Mouse (Mus musculus): ENCODE results near the gene Bend3. TPM values are rescaled to one million over a fixed set of nuclear protein-coding genes. Genes with fewer than 3 reads are reported as not detected.
A peak's percentile ranks its signal among the peaks of the same experiment; 100 is the strongest.

The Bend3 gene
- polyA plus RNA-seq, 1 experiment from 2014 or later = 4.6 TPM

DNA sequence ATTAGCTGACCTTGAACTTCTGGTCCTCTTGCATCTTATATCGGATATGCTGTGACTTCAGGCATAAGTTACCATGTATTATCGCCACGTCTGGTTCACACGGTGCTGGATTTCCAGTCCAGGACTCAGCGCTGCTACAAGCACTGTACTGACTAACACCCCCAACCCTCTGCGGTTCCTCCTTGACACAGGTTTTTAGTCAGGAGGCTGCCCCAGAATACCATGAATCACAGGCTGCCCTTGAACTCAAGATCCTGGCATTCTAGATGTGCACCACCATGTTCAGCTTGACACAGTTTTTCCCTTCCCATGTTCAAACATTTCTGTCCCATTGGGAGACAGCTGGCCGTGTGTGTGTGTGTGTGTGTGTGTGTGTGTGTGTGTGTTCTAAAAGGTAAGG, 10.5 kb downstream of the Bend3 start:
- 74% methylated on average over 7 of the region's 7 CpGs for WGBS
- no peak for ATAC-seq (ENCODE audit: insufficient number of reproducible peaks, insufficient read depth, low FRiP score, low read depth)
- H3K36me3 ChIP-seq (ENCODE audit: control insufficient read depth, insufficient read depth, low read length) = no peaks in the 10 kb centered on the region
- H3K27me3 ChIP-seq (ENCODE audit: control insufficient read depth, insufficient read depth, low read length) = no peaks in the 10 kb centered on the region
- peaks cover 24 to 37% of the 10 kb centered on the region in 2 experiments for H3K4me1 ChIP-seq (ENCODE audit: control insufficient read depth in 2 of 2, insufficient read depth in 2 of 2, low read length in 2 of 2)
- H3K9ac ChIP-seq (ENCODE audit: low read length) = no peak overlapping the region
- H3K9me3 ChIP-seq (ENCODE audit: control insufficient read depth, low read length) = no peaks in the 10 kb centered on the region
- no peak overlapping the region for H3K4me3 ChIP-seq (ENCODE audit: control insufficient read depth in 1 of 2, insufficient read depth in 1 of 2, low read depth in 1 of 2, low read length in 2 of 2)
- peak overlapping the region; percentile 31 for H3K4me2 ChIP-seq (ENCODE audit: low read length)
- H3K27ac ChIP-seq (replicated peaks in 1 of 2; ENCODE audit: control insufficient read depth in 1 of 2, insufficient read depth in 1 of 2, low read depth in 2 of 2, low read length in 2 of 2) = peak overlapping the region in 1 of 2 experiments; percentile 64; a peak in 3 of 4 replicates

DNA sequence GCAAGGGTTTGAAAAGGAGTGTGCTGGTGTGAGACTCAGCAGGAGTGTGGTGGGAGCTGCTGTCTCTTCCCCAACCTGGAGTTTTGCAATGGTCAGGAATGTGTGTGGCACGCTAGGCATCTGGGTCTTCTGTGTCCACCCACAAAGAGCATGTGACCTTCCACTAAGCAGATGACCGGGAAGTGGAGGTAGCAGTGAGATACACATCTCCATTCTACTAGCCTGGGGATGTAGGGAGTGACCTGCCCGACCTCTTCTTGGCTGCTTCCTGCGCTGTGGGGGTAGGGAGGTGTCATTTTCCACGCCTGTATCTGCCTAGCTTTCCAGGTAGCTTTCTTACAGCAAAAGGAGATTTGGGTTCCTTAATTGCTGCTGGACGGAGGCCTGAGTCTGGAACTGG, 10.9 kb downstream of the Bend3 start:
- Histone ChIP-seq H3K36me3 (ENCODE audit: control insufficient read depth, insufficient read depth, low read length) (0 out of 2 replicates have a peak, but pooled peaks cover 4% of the 10 kb centered on the region), H3K27ac (replicated peaks in 1 of 2; ENCODE audit: control insufficient read depth in 1 of 2, insufficient read depth in 1 of 2, low read depth in 2 of 2, low read length in 2 of 2) (peak overlapping the region; percentile 34 to 64; a peak in 3 of 4 replicates), H3K4me2 (ENCODE audit: low read length) (peak overlapping the region; percentile 31), H3K9ac (ENCODE audit: low read length) (peak overlapping the region; percentile 28; the same call in 1 of the 2 replicates), H3K27me3 (ENCODE audit: control insufficient read depth, insufficient read depth, low read length) (no peaks in the 10 kb centered on the region), H3K4me3 (ENCODE audit: control insufficient read depth in 1 of 2, insufficient read depth in 1 of 2, low read depth in 1 of 2, low read length in 2 of 2) (no peak overlapping the region), H3K4me1 (ENCODE audit: control insufficient read depth in 2 of 2, insufficient read depth in 2 of 2, low read length in 2 of 2) (peaks cover 22 to 37% of the 10 kb centered on the region in 2 experiments), H3K9me3 (ENCODE audit: control insufficient read depth, low read length) (no peaks in the 10 kb centered on the region)
- ATAC-seq (ENCODE audit: insufficient number of reproducible peaks, insufficient read depth, low FRiP score, low read depth) = peak; percentile 51; the same call in 1 of the 2 replicates
- WGBS = 26% methylated on average over 6 of the region's 6 CpGs

DNA sequence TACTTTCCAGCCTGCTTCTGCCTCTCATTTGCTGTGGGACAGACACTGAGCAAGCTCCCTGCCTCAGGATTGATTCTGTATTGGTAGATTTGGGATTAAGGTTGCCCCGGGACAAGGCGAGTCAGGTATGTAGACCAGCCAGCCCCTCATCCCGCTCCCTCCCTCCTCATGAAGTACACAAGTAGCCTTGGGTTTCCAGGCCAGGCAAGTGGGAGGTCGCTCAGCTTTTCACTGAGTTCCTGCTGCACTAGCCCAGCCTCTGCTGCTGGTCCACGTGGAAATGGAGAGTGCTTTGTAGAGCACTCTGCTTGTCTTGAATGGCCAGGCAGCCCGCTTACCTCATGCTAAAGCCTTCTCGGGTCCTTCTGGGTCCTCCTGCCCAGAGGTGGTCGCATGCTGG, 11.4 kb downstream of the Bend3 start:
- no peaks in the 10 kb centered on the region for H3K27me3 ChIP-seq (ENCODE audit: control insufficient read depth, insufficient read depth, low read length)
- peaks cover 22 to 36% of the 10 kb centered on the region in 2 experiments for H3K4me1 ChIP-seq (ENCODE audit: control insufficient read depth in 2 of 2, insufficient read depth in 2 of 2, low read length in 2 of 2)
- peak overlapping the region; percentile 28; the same call in 1 of the 2 replicates for H3K9ac ChIP-seq (ENCODE audit: low read length)
- 0 out of 2 replicates have a peak, but pooled peaks cover 9% of the 10 kb centered on the region for H3K36me3 ChIP-seq (ENCODE audit: control insufficient read depth, insufficient read depth, low read length)
- no peak for ATAC-seq (ENCODE audit: insufficient number of reproducible peaks, insufficient read depth, low FRiP score, low read depth)
- peak overlapping the region; percentile 34 to 64; a peak in 3 of 4 replicates for H3K27ac ChIP-seq (replicated peaks in 1 of 2; ENCODE audit: control insufficient read depth in 1 of 2, insufficient read depth in 1 of 2, low read depth in 2 of 2, low read length in 2 of 2)
- WGBS = 59% methylated on average over 8 of the region's 8 CpGs
- no peak overlapping the region for H3K4me3 ChIP-seq (ENCODE audit: control insufficient read depth in 1 of 2, insufficient read depth in 1 of 2, low read depth in 1 of 2, low read length in 2 of 2)
- H3K9me3 ChIP-seq (ENCODE audit: control insufficient read depth, low read length) = no peaks in the 10 kb centered on the region
- H3K4me2 ChIP-seq (ENCODE audit: low read length) = peak overlapping the region; percentile 31

DNA sequence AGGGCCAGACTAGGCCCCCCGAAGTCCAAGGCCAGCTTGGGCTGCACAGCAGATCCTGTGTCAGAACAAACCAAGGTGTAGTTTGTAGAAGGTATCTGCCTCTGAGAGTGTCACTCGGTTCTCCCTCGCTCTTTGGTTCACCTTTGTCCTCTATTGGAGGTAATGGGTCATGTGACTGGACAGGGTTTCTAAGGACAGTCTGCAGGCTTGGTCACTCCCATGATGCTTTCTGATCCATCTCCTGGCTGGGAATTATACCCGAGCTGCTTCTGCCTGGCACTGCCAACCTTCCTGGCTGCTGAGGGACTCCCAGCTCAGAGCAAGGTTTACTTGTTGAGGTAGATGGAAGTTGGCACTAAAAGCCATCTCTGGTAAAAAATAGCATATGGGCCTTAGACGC, 12.2 kb downstream of the Bend3 start:
- no peak overlapping the region for H3K27ac ChIP-seq (replicated peaks in 1 of 2; ENCODE audit: control insufficient read depth in 1 of 2, insufficient read depth in 1 of 2, low read depth in 2 of 2, low read length in 2 of 2)
- H3K4me1 ChIP-seq (ENCODE audit: control insufficient read depth in 2 of 2, insufficient read depth in 2 of 2, low read length in 2 of 2) = peaks cover 22 to 33% of the 10 kb centered on the region in 2 experiments
- H3K4me2 ChIP-seq (ENCODE audit: low read length) = no peak overlapping the region
- no peaks in the 10 kb centered on the region for H3K9me3 ChIP-seq (ENCODE audit: control insufficient read depth, low read length)
- peaks cover 17% of the 10 kb centered on the region for H3K36me3 ChIP-seq (ENCODE audit: control insufficient read depth, insufficient read depth, low read length)
- H3K9ac ChIP-seq (ENCODE audit: low read length) = no peak overlapping the region; the same call in 1 of the 2 replicates
- WGBS = 77% methylated on average over 5 of the region's 5 CpGs
- no peaks in the 10 kb centered on the region for H3K27me3 ChIP-seq (ENCODE audit: control insufficient read depth, insufficient read depth, low read length)
- no peak for ATAC-seq (ENCODE audit: insufficient number of reproducible peaks, insufficient read depth, low FRiP score, low read depth)
- no peak overlapping the region for H3K4me3 ChIP-seq (ENCODE audit: control insufficient read depth in 1 of 2, insufficient read depth in 1 of 2, low read depth in 1 of 2, low read length in 2 of 2)

GRCm38 (mm10) chr10:43502599-43502998, 24.0 kb downstream of the Bend3 start:
- no peak overlapping the region for H3K4me2 ChIP-seq (ENCODE audit: low read length)
- no peaks in the 10 kb centered on the region for H3K4me1 ChIP-seq (ENCODE audit: control insufficient read depth in 2 of 2, insufficient read depth in 2 of 2, low read length in 2 of 2)
- no peaks in the 10 kb centered on the region; the same call in 1 of the 2 replicates for H3K9me3 ChIP-seq (ENCODE audit: control insufficient read depth, low read length)
- H3K9ac ChIP-seq (ENCODE audit: low read length) = no peak overlapping the region
- ATAC-seq (ENCODE audit: insufficient number of reproducible peaks, insufficient read depth, low FRiP score, low read depth) = no peak
- peaks cover 41% of the 10 kb centered on the region for H3K36me3 ChIP-seq (ENCODE audit: control insufficient read depth, insufficient read depth, low read length)
- H3K4me3 ChIP-seq (ENCODE audit: control insufficient read depth in 1 of 2, insufficient read depth in 1 of 2, low read depth in 1 of 2, low read length in 2 of 2) = no peak overlapping the region
- H3K27ac ChIP-seq (replicated peaks in 1 of 2; ENCODE audit: control insufficient read depth in 1 of 2, insufficient read depth in 1 of 2, low read depth in 2 of 2, low read length in 2 of 2) = no peak overlapping the region
- 96% methylated on average over 4 of the region's 4 CpGs for WGBS
- no peaks in the 10 kb centered on the region for H3K27me3 ChIP-seq (ENCODE audit: control insufficient read depth, insufficient read depth, low read length)

DNA sequence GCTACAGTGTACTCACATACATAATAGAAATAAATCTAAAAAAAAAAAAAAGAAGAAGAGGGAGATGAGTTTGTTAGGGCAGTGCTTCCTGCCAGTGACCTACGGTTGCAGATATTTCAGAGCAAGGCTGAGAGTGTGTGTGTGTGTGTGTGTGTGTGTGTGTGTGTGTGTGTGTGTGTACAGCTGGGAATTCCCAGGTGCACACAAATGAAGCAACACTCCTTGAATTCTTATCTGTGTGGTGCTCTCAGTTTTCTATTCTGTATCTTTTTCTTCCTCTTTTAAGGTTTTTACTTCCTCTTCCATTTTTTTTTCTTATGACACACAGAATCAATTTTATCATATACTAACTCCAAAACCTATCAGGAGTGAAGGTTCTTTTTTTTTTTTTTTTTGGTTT, 25.7 kb downstream of the Bend3 start:
- no peak overlapping the region for H3K27ac ChIP-seq (replicated peaks in 1 of 2; ENCODE audit: control insufficient read depth in 1 of 2, insufficient read depth in 1 of 2, low read depth in 2 of 2, low read length in 2 of 2)
- no peaks in the 10 kb centered on the region for H3K27me3 ChIP-seq (ENCODE audit: control insufficient read depth, insufficient read depth, low read length)
- H3K9me3 ChIP-seq (ENCODE audit: control insufficient read depth, low read length) = no peaks in the 10 kb centered on the region; the same call in 1 of the 2 replicates
- H3K4me2 ChIP-seq (ENCODE audit: low read length) = no peak overlapping the region
- no peak overlapping the region for H3K4me3 ChIP-seq (ENCODE audit: control insufficient read depth in 1 of 2, insufficient read depth in 1 of 2, low read depth in 1 of 2, low read length in 2 of 2)
- peaks cover 27% of the 10 kb centered on the region for H3K36me3 ChIP-seq (ENCODE audit: control insufficient read depth, insufficient read depth, low read length)
- no peak overlapping the region for H3K9ac ChIP-seq (ENCODE audit: low read length)
- 61% methylated on average over 1 of the region's 1 CpGs for WGBS
- ATAC-seq (ENCODE audit: insufficient number of reproducible peaks, insufficient read depth, low FRiP score, low read depth) = no peak
- H3K4me1 ChIP-seq (ENCODE audit: control insufficient read depth in 2 of 2, insufficient read depth in 2 of 2, low read length in 2 of 2) = no peaks in the 10 kb centered on the region

GRCm38 (mm10) chr10:43507051-43507450, 28.4 kb downstream of the Bend3 start:
- 77% methylated on average over 4 of the region's 4 CpGs for WGBS
- no peak for ATAC-seq (ENCODE audit: insufficient number of reproducible peaks, insufficient read depth, low FRiP score, low read depth)
- H3K27ac ChIP-seq (replicated peaks in 1 of 2; ENCODE audit: control insufficient read depth in 1 of 2, insufficient read depth in 1 of 2, low read depth in 2 of 2, low read length in 2 of 2) = no peak overlapping the region
- H3K9me3 ChIP-seq (ENCODE audit: control insufficient read depth, low read length) = no peaks in the 10 kb centered on the region; the same call in 1 of the 2 replicates
- H3K4me3 ChIP-seq (ENCODE audit: control insufficient read depth in 1 of 2, insufficient read depth in 1 of 2, low read depth in 1 of 2, low read length in 2 of 2) = no peak overlapping the region
- no peaks in the 10 kb centered on the region for H3K4me1 ChIP-seq (ENCODE audit: control insufficient read depth in 2 of 2, insufficient read depth in 2 of 2, low read length in 2 of 2)
- H3K9ac ChIP-seq (ENCODE audit: low read length) = no peak overlapping the region
- H3K4me2 ChIP-seq (ENCODE audit: low read length) = no peak overlapping the region
- H3K27me3 ChIP-seq (ENCODE audit: control insufficient read depth, insufficient read depth, low read length) = no peaks in the 10 kb centered on the region
- H3K36me3 ChIP-seq (ENCODE audit: control insufficient read depth, insufficient read depth, low read length) = peaks cover 37% of the 10 kb centered on the region

DNA sequence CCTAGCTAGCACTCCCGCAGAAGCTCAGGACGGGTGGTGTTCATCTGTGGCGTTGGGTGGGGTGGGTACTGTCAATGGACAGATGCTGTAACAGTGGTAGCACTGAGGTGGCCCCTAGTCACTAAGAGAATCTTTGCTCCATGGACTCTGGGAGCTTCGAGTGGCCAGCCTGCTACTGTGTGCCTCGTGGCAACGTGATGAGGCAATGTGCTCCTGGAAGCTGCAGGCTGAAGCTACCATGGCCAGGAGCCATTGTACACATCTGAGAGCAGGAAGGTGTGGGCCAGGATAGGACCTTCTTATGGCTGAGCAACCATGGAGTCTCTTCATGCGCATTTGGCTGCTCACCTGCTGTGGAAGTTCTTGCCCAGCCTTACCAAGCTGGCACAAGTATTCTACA, 30.6 kb downstream of the Bend3 start:
- Histone ChIP-seq H3K9me3 (ENCODE audit: control insufficient read depth, low read length) (no peaks in the 10 kb centered on the region), H3K4me1 (ENCODE audit: control insufficient read depth in 2 of 2, insufficient read depth in 2 of 2, low read length in 2 of 2) (no peaks in the 10 kb centered on the region), H3K27ac (replicated peaks in 1 of 2; ENCODE audit: control insufficient read depth in 1 of 2, insufficient read depth in 1 of 2, low read depth in 2 of 2, low read length in 2 of 2) (no peak overlapping the region), H3K36me3 (ENCODE audit: control insufficient read depth, insufficient read depth, low read length) (peaks cover 56% of the 10 kb centered on the region), H3K27me3 (ENCODE audit: control insufficient read depth, insufficient read depth, low read length) (no peaks in the 10 kb centered on the region), H3K4me2 (ENCODE audit: low read length) (no peak overlapping the region), H3K4me3 (ENCODE audit: control insufficient read depth in 1 of 2, insufficient read depth in 1 of 2, low read depth in 1 of 2, low read length in 2 of 2) (no peak overlapping the region), H3K9ac (ENCODE audit: low read length) (no peak overlapping the region)
- no peak for ATAC-seq (ENCODE audit: insufficient number of reproducible peaks, insufficient read depth, low FRiP score, low read depth)
- WGBS = 83% methylated on average over 7 of the region's 7 CpGs
